Comparison of ENCODE assay signal across 11 mouse cellular contexts in the genomic region with DNA sequence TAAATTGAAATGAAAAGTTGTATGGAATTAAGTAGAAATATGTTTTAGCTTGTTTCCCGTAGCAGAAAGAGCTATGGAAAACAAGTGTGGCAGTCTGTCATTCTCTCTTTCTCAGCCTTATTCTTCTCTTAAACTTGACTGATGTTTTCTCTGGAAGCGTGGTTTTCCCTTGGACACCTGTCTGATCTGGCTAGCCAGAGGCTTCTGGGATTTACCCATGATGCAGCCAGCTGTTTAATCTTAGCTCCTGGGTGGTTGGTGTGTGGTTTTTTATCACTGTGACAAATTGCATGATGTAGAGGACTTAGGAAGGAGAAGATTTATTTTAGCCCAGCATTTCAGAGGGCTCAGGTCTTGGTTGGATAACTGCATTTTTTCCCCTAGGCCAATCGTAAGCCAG.
DNase-seq lines count a peak whose midpoint lies in the region; ATAC-seq and TF ChIP-seq lines count a peak whose summit lies in the region.
"Had no signal": no experiment of that assay in that cellular context is flagged by ENCODE, and none has a peak within 500 bp of the region (broad histone marks: within the 10 kb centered on the region; RNA-seq: fewer than 3 reads in every experiment).

No protein-coding gene starts in this region.

- no peak overlapping the region for H3K4me3 ChIP-seq in heart, embryonic 13.5 days
- H3K4me3 ChIP-seq in layer of hippocampus, adult 2 months, result no peak overlapping the region
- H3K4me3 ChIP-seq in myocyte, result no peak overlapping the region
- H3K4me3 ChIP-seq: embryonic facial prominence, embryonic 12.5 days; hindbrain, embryonic 13.5 days had no signal

- H3K27ac ChIP-seq in heart, embryonic 13.5 days (replicated peaks), result 0 out of 2 replicates have a peak overlapping the region, but pooled peaks have one; percentile 24
- peak overlapping the region; percentile 82 for H3K27ac ChIP-seq in layer of hippocampus, adult 2 months
- H3K27ac ChIP-seq: embryonic facial prominence, embryonic 12.5 days; hindbrain, postnatal 0 days had no signal

- no peak overlapping the region for H3K9ac ChIP-seq in heart, embryonic 13.5 days
- H3K9ac ChIP-seq: embryonic facial prominence, embryonic 12.5 days; hindbrain, embryonic 13.5 days had no signal

- H3K9me3 ChIP-seq in heart, embryonic 13.5 days, result no peaks in the 10 kb centered on the region
- H3K9me3 ChIP-seq: embryonic facial prominence, embryonic 12.5 days; hindbrain, embryonic 13.5 days had no signal

- ATAC-seq in heart, embryonic 13.5 days (ENCODE audit: extremely low read depth, insufficient number of reproducible peaks, low FRiP score, low TSS enrichment), result no peak
- ATAC-seq: hindbrain, postnatal 0 days had no signal

- no peak for DNase-seq in heart, postnatal 10 days
- no peak for DNase-seq in layer of hippocampus, adult 2 months (ENCODE audit: low spot score in 2 of 2)
- DNase-seq in layer of hippocampus, postnatal 10 days (ENCODE audit: low spot score in 2 of 2), result no peak
- no peak for DNase-seq in gastrocnemius, postnatal 14 days
- DNase-seq: adrenal gland, postnatal 10 days; B cell, adult 2 months had no signal

- peaks cover 36% of the 10 kb centered on the region for H3K4me1 ChIP-seq in heart, embryonic 13.5 days

- H3K27me3 ChIP-seq in heart, embryonic 13.5 days (replicated peaks), result no peaks in the 10 kb centered on the region
- no peaks in the 10 kb centered on the region for H3K27me3 ChIP-seq in myocyte (ENCODE audit: control insufficient read depth, insufficient read depth, insufficient read length)
- H3K27me3 ChIP-seq: embryonic facial prominence, embryonic 12.5 days; hindbrain, embryonic 13.5 days had no signal

- WGBS in heart, embryonic 13.5 days, result 84% methylated on average over 3 of the region's 3 CpGs

- no peak overlapping the region for H3K4me2 ChIP-seq in heart, embryonic 13.5 days
- H3K4me2 ChIP-seq in myocyte (ENCODE audit: low read depth), result peak overlapping the region; percentile 67
- H3K4me2 ChIP-seq: embryonic facial prominence, embryonic 12.5 days; hindbrain, embryonic 13.5 days had no signal

- peaks cover 4% of the 10 kb centered on the region; the same call in 1 of the 2 replicates for H3K36me3 ChIP-seq in heart, embryonic 13.5 days
- no peaks in the 10 kb centered on the region for H3K36me3 ChIP-seq in myocyte (ENCODE audit: control insufficient read depth, insufficient read depth)

- no peak for TF ChIP-seq CTCF in layer of hippocampus, adult 2 months (conservative IDR thresholded peaks at IDR 0.05)

- H3K79me2 ChIP-seq in myocyte (ENCODE audit: control insufficient read depth, insufficient read depth), result no peaks in the 10 kb centered on the region

- intact Hi-C loops in heart, postnatal 10 days (cut with DNase I), result no loop called here
- intact Hi-C loops in gastrocnemius, postnatal 14 days (cut with DNase I; ENCODE audit: low total_unique reads), result no loop called here

- no peak overlapping the region for H3ac ChIP-seq in myocyte (ENCODE audit: control insufficient read depth, insufficient read length)

- TF ChIP-seq POLR2A in myocyte (IDR thresholded peaks at IDR 0.05; ENCODE audit: insufficient read length, low read depth), result no peak

TF ChIP-seq in myocyte, 11 proteins besides CTCF, POLR2A, EP300 and RAD21:
- TF ChIP-seq REST (IDR thresholded peaks at IDR 0.05; ENCODE audit: insufficient read depth, insufficient read length) (no peak), SRF (IDR thresholded peaks at IDR 0.05; ENCODE audit: control insufficient read depth, insufficient read length, low read depth) (no peak), POLR2AphosphoS2 (IDR thresholded peaks at IDR 0.05; ENCODE audit: insufficient read length, low read depth) (no peak), MYOG (IDR thresholded peaks at IDR 0.05; ENCODE audit: control insufficient read depth in 1 of 3, insufficient read depth in 1 of 3, insufficient read length in 2 of 3, low read depth in 2 of 3) (peak in 2 of 3 experiments; percentile 39 to 44), USF1 (IDR thresholded peaks at IDR 0.05; ENCODE audit: low read depth) (no peak), TCF12 (IDR thresholded peaks at IDR 0.05; ENCODE audit: insufficient read depth, poor library complexity, severe bottlenecking) (peak; percentile 52), MYOD1 (IDR thresholded peaks at IDR 0.05; ENCODE audit: control insufficient read depth in 1 of 3, insufficient read length in 2 of 3, low read depth in 2 of 3) (peak in 2 of 3 experiments; percentile 58 to 69)
